Mouse (Mus musculus) brain, embryonic 14.5 days (tissue): ENCODE measurements at regions not wholly inside any gene's neighbourhood (a gene's known extent, or its start where the extent isn't known, plus 50 kb on each side); places are given as distances from the start of the nearest gene placed in this dataset.

Experiments used
- CTCF ChIP-seq: fragments of 200-500 bp; IDR thresholded peaks from 2 replicates; pipeline ENCODE4 v1.5.1; 2012; ENCODE audit warnings: inconsistent platforms, mild to moderate bottlenecking, moderate library complexity, borderline replicate concordance; ENCODE audit not compliant: insufficient read depth, insufficient read length; ENCODE audit errors: extremely low read depth
- POLR2A ChIP-seq: fragments of 200-500 bp; IDR thresholded peaks from 2 replicates; pipeline ENCODE4 v1.6.1; 2012; ENCODE audit warnings: mild to moderate bottlenecking, inconsistent platforms, borderline replicate concordance; ENCODE audit not compliant: poor library complexity, insufficient read depth, insufficient read length, severe bottlenecking; ENCODE audit errors: extremely low read depth

- no peak for TF ChIP-seq CTCF
- no peak for TF ChIP-seq POLR2A
Measured at GRCm38 (mm10) chr15:41283199-41283598, 1149.0 kb downstream of the 9330182O14Rik start.
